Mouse (Mus musculus): ENCODE results near the gene Pnrc1.

GRCm38 (mm10) chr4:33281891-33282685 lies 7.9 kb downstream of the Pnrc1 start:
- TF ChIP-seq POLR2A (IDR thresholded peaks at IDR 0.05; ENCODE audit: control insufficient read depth in 1 of 2, insufficient read depth in 1 of 2, low read depth in 1 of 2, low read length in 2 of 2, poor library complexity in 1 of 2) = no peak
- no peak for TF ChIP-seq CHD2 (IDR thresholded peaks at IDR 0.05; ENCODE audit: low read length)

All from MEL (cell line).